Mouse (Mus musculus) spleen, embryonic (tissue): ENCODE measurements around the gene 2310011J03Rik.

Experiments
- CTCF ChIA-PET: fragments of 350-600 bp; sonication (Branson Sonifier 250); formaldehyde crosslinking; loops from one replicate; lab custom pipeline; 2022; lab: Charles Lee

The 2310011J03Rik gene

DNA sequence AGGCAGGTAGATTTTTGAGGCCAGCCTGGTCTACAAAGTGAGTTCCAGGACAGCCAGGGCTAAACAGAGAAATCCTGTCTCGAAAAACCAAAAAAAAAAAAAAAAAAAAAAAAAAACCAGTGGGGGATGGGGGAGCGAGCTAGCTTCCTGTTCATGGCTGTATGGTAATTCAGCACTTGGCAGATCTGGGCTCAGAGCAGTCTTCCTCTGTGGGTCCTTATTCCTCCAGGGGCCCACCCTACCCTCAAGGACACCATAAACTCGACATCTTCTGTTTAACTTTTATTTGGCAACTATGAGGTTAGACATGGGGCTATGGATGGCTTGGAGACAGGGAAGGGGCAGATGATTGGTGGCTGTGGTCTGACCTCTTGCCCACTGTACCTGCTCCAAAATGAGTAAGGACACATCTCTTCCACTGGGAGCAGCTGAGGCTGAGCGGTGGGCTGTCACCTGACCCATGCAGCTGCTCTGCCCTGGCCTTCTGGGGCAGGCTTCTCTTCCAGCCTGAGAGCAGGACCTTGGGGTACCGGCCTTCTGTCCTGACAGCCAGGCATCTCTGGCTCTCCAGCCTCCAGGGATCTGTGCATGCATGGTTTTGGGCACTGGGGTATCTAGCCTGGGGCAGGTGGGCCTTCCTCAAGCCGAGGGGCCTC is 805 bp upstream of the 2310011J03Rik start:
- CTCF ChIA-PET, result no interaction called here

DNA sequence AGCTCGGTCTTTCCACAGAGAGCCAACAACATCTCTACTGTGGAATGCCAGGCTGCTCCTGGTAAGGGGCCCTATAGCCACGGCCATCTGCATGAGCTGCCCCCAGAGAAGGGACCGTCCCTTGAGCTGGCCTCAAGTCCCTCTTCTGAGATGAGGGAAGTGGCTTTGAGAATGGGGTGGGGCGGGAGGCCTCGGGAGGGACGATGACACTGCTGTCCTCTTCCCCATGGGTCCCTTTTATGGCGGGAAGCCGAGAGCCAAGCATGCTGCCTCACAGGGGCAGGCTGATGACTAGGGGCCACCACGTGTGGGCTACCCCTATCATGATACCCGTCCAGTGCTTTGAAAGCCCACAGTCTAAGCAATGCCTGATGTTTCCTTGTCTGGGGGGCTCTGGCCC is 3.3 kb downstream of the 2310011J03Rik start:
- CTCF ChIA-PET, result interaction anchor here (0.8 kb wide), 1 partner anchor 25 kb away, joined by 3 read pairs; the partner anchor contains the start of gene Rps15

DNA sequence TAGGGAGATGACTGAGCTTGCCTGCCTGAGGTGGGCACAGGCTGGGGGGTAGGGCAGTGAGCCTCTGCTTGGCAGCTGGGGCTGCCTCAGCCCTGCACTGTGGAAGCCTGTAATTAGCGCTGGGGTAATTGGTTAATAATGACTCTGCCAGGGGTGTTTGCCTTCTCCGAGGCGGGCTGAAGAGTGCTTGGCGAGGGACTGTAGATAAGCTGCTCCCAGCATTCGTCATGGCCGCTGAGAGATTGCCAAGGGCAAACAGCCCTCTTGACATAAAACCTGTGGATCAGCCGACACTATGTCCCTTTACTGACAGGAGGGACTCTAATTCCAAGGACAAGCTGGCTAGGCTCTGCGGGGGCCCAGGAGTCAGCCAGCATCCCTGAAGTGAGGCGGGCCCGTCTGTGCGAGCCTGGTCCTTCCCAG is 4.0 kb downstream of the 2310011J03Rik start:
- CTCF ChIA-PET, result no interaction called here

DNA sequence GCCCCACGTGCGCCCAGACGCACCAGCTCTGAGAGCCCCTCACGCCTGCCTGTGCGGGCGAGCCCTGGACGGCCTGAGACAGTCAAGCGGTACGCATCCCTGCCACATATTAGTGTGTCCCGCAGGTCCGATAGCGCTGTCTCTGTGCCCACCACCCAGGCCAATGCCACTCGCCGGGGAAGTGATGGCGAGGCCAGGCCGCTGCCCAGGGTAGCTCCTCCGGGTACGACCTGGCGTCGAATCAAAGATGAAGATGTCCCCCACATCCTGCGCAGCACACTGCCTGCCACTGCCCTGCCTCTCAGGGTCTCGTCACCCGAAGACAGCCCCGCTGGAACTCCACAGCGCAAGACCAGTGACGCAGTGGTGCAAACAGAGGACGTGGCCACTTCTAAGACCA is 5.0 kb downstream of the 2310011J03Rik start:
- CTCF ChIA-PET, result no interaction called here

GRCm38 (mm10) chr10:80314494-80315001 is 5.8 kb downstream of the 2310011J03Rik start:
- CTCF ChIA-PET, result interaction anchor here (0.6 kb wide), 2 partner anchors 36 to 356 kb away, joined by 3 read pairs; no protein-coding TSS in a partner anchor

GRCm38 (mm10) chr10:80313627-80314201 is 6.6 kb downstream of the 2310011J03Rik start:
- CTCF ChIA-PET, result interaction anchor here (0.6 to 1.1 kb wide), 2 partner anchors 27 to 355 kb away, joined by 3 read pairs; no protein-coding TSS in a partner anchor

- CTCF ChIA-PET, result interaction anchor here (0.6 to 1.1 kb wide), 2 partner anchors 28 to 424 kb away, joined by 3 read pairs; no protein-coding TSS in a partner anchor
These were observed 7.5 kb downstream of the 2310011J03Rik start for GRCm38 (mm10) chr10:80312586-80313504.

DNA sequence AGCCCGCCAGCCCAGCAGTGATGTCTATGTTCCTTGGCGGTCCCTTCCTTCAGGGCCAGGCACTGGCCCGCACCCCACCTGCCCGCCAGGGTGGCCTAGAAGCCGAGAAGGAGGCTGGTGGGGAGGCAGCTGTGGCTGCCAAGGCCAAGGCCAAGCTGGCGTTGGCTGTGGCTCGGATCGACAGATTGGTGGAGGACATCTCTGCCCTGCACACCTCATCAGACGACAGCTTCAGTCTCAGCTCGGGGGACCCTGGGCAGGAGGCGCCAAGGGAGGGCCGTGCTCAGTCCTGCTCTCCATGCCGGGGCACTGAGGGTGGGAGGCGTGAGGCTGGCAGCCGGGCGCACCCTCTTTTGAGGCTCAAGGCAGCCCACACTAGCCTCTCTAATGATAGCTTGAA is 8.8 kb downstream of the 2310011J03Rik start:
- CTCF ChIA-PET, result no interaction called here

- CTCF ChIA-PET, result interaction anchor here (0.7 kb wide), 1 partner anchor 38 kb away, joined by 3 read pairs; no protein-coding TSS in a partner anchor
These were observed 15.5 kb downstream of the 2310011J03Rik start for GRCm38 (mm10) chr10:80304862-80305261.

DNA sequence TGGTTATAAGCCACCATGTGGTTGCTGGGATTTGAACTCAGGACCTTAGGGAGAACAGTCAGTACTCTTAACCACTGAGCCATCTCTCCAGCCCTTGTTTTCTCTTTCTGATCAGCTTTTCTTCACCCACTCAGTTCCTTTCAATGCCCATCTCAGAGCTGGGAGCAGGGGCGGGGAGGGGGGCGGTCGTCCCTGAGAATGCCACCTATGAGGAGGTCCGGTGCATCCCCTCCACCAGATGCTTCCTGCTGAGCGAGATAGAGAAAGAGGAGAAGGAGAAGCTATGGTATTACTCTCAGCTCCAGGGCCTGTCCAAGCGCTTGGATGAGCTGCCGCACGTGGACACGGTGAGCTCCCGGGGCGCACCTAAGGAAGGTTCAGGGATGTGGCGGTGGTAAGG is 15.9 kb downstream of the 2310011J03Rik start:
- CTCF ChIA-PET, result interaction anchor here (0.6 to 0.7 kb wide), 2 partner anchors 38 to 396 kb away, joined by 3 read pairs; no protein-coding TSS in a partner anchor

- CTCF ChIA-PET, result no interaction called here
These were observed 17.9 kb downstream of the 2310011J03Rik start for GRCm38 (mm10) chr10:80302471-80302881.

GRCm38 (mm10) chr10:80302082-80302355 is 18.3 kb downstream of the 2310011J03Rik start:
- CTCF ChIA-PET, result no interaction called here

DNA sequence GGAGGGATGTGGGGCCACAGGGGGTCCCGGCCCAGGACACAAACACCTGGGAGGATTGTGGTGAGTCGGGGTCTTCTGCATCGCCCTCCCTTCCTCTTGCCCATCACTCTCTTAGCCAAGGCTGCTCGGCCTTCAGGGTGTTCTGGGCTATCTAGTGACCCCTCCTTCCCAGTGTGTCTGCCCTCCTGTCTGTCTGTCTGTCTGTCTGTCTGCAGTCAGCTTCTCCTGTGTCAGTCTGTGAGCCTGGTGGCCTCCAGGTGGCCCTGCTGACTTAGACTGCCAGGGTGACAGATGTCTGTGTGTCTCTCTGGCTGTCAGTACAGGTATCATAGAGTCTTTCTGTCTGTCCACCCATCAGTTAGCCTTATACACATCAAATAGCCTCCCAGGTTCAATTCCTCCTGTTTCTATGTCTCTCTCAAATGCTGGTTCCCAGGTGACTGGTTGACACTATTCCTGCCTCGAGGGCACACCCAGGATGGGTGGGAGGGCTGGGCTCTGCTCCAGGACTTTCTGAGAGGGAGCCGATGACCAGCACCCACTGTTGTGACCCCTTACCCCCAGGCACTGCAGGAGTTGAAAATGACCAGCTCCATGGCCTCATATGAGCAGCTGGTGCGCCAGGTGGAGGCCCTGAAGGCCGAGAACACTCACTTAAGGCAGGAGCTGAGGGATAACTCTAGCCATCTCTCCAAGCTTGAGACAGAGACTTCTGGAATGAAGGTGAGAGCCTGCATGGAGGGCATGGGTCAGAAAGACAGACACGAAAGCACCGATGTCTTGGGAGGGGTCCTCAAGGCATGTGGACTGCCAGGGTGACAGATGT is 18.9 kb downstream of the 2310011J03Rik start:
- CTCF ChIA-PET, result no interaction called here

DNA sequence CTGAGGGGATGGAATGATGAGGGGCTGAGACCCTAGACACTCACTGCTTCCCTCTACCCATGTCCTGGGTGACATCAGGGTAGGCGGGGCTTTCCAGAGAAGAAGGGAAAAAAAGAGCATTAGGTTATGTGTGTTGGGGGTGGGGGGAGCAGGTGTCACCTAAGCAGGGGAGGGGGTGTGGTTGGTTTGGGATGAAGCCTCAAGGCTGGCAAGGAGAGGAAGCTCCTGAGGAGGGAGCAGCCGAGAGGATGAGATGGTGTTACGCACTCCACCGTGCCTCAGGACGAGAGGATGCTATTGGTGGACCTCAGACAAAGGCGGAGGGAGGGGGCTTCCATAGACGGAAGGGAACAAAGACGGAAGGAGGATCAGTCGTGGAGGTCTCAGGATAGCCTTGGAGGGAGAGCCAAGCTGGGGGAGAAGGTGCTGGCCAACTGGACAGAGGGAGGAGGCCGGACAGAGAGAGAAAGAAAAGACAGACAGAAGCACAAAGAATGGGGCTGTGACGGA is 19.6 kb downstream of the 2310011J03Rik start:
- CTCF ChIA-PET, result no interaction called here

DNA sequence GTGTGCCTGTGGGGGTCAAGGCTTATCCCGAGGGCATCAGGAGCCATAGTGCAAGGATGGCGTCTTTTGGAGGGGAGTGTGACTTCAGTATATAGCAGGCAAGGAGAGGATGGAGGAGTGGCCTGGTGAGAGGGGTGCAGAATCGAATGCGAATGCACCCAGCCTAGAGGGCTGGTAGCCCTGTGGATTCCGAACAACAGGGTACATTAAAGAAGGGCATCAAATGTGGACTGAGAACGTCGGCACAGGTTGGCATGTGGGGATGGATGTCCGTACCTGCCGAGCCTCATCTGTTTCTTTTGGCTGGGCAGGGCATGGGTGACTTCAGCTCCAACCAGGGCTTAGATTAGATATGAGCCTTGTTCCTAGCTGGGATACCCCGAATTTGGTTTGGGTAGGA is 20.5 kb downstream of the 2310011J03Rik start:
- CTCF ChIA-PET, result interaction anchor here (0.5 to 0.8 kb wide), 2 partner anchors 8 to 45 kb away, joined by 3 read pairs; partner anchors contain the start of gene Rps15

DNA sequence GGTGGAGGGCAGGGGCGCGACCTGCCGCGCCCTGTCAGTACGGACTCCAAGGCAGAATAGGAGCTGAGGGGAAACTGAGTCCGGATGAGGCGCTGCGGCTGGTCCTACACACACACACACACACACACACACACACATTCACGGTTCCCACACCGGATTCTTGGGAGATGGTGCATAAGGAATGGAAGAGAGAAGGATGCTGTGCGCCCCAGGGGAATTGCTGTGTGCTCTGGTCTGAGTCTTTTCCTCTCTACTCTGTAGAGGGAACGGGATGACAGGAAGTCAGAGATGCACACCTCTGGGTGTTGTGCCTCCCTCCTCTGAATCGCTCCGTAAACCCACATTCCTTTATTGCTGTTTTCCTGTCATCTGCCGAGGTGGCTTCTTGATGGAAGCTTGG is 21.0 kb downstream of the 2310011J03Rik start:
- CTCF ChIA-PET, result interaction anchor here (0.5 to 0.8 kb wide), 2 partner anchors 7 to 46 kb away, joined by 3 read pairs; partner anchors contain the start of gene Rps15

DNA sequence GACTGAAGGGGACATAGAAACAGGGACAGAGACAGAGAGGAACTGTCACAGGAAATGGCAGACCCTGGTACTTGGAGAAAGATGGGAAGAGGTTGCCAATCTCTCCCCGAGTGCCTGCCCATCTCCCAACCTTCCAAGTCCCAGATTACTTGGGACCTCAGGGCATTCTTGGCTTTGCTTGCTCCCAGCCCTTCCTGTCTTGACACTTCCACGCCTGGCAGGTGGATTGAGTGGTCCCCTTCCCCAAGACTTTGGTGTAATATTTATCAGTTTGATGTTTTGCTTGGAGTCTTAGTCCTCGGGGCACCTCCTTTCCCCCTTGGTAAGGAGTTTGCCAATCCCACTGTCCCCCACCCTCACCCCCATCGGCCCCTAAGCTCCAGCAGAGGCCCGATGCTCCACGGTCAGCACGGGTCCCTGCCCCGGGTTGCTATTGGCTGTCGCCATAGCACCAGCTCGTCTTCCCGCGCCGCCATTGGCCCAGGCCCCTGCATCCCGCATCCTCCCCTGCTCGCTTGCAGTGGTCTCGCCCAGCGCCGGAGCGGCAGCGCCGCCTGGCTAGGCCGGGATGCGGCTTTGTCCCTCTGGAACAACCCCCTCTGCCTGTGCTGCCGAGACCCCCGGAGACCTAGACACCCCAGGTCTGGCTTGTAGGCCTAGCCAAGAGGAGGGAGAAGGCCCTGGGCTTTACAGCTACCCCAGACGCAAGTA is 21.6 kb downstream of the 2310011J03Rik start:
- CTCF ChIA-PET, result no interaction called here

DNA sequence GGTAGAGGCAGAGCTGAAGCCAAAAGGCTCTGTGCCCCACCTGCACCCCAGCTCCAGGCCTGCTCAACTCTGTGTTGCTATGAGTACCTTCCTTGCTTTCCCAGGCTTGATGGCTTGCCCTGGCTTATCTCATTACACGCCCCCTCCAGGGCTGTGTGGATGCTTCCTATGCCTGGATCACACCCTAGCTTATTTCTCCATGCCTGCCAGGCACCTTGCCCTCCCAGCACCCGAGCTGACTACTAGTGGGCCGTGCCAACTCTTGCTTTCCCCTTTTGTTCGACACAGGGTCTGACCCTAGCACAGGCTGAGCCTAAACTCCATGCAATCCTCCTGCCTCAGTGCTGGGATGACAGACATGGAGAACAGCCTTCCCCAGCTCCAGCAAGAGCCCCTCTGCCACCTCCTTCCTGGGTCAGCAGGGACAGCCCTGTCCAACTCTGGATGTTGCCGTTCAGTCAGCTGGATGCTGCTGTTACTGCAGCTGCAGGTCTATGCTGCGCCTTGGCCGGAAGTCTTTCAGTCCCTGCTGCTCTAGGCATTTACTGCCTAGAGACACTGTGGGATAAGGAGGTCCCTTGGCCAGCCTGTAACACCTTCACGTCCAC is 22.7 kb downstream of the 2310011J03Rik start:
- CTCF ChIA-PET, result no interaction called here

DNA sequence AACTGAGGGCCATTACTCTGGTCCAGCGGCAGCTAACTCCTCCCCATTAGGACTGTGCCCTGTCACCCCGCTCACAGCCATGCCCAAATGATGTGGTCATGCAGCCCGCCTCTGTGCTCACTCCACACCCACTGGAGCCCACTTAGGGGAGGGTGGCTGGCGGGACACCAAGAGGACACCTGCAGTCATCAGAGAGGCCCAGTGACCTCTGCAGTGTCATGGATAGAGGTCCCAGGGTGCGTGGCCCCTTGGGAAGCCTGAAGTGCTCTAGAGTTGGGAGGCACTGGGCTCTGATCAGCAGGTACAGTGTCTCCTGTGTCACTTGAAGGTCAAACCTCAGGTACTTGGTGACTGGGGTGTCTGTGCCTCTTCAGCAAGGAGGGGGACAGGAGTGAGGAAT is 23.5 kb downstream of the 2310011J03Rik start:
- CTCF ChIA-PET, result no interaction called here
